Mouse (Mus musculus) lung, embryonic 16.5 days (tissue): ENCODE measurements around the gene Gan. TPM values are rescaled to one million over a fixed set of nuclear protein-coding genes. Genes with fewer than 3 reads are reported as not detected.

Source experiments
- ATAC-seq: fragments of 200-750 bp; cut with Nextera tagmentation; 2 replicates; pipeline ENCODE4 v1.8.0; 2017; ENCODE audit warnings: low read depth, mild to moderate bottlenecking, moderate library complexity
- H3K27ac ChIP-seq: fragments of 300-500 bp; sonication (generic); 2 replicates; pipeline ENCODE4 v1.5.1; 2014; ENCODE audit warnings: mild to moderate bottlenecking, control low read depth, low read length
- H3K27me3 ChIP-seq: fragments of 300-500 bp; sonication (generic); 2 replicates; pipeline ENCODE4 v1.6.1; 2014; ENCODE audit warnings: low read depth, low read length, mixed read lengths; ENCODE audit not compliant: control insufficient read depth, insufficient read depth
- H3K36me3 ChIP-seq: fragments of 300-500 bp; sonication (generic); 2 replicates; pipeline ENCODE4 v1.6.1; 2014; ENCODE audit warnings: low read length; ENCODE audit not compliant: control insufficient read depth, insufficient read depth
- H3K4me1 ChIP-seq: fragments of 300-500 bp; sonication (generic); replicated peaks from 2 replicates; pipeline ENCODE4 v1.6.1; 2014; ENCODE audit warnings: low read length, mixed read lengths; ENCODE audit not compliant: control insufficient read depth, insufficient read depth
- H3K4me2 ChIP-seq: fragments of 300-500 bp; sonication (generic); 2 replicates; pipeline ENCODE4 v1.6.1; 2014; ENCODE audit warnings: low read depth, low read length, control low read depth
- H3K4me3 ChIP-seq: fragments of 300-500 bp; sonication (generic); 2 replicates; pipeline ENCODE4 v1.5.1; 2014; ENCODE audit warnings: mild to moderate bottlenecking, low read length, control low read depth
- H3K9ac ChIP-seq: fragments of 300-500 bp; sonication (generic); 2 replicates; pipeline ENCODE4 v1.6.1; 2014; ENCODE audit warnings: low read length, control low read depth
- H3K9me3 ChIP-seq: fragments of 300-500 bp; sonication (generic); 2 replicates; pipeline ENCODE4 v1.6.1; 2016; ENCODE audit warnings: low read length; ENCODE audit not compliant: control insufficient read depth
- WGBS: fragments of 180-500 bp; shearing (Covaris S2); extraction: QIAGEN DNeasy Blood & Tissue Kit; methylation state at CpG from one replicate; pipeline ENCODE4 v1.1.7; 2014; 5-methylcytosine and 5-hydroxymethylcytosine counted together
- polyA plus RNA-seq: library from polyadenylated mRNA; unstranded; fragments of >200 nt; fragmentation: Nextera tagmentation; extraction: Ambion mirVana; gene quantifications from 2 replicates; pipeline ENCODE4 v1.2.1, GENCODE M21; 2015

Gene Gan
- polyA plus RNA-seq, 1 experiment from 2014 or later = 1.8 TPM

DNA sequence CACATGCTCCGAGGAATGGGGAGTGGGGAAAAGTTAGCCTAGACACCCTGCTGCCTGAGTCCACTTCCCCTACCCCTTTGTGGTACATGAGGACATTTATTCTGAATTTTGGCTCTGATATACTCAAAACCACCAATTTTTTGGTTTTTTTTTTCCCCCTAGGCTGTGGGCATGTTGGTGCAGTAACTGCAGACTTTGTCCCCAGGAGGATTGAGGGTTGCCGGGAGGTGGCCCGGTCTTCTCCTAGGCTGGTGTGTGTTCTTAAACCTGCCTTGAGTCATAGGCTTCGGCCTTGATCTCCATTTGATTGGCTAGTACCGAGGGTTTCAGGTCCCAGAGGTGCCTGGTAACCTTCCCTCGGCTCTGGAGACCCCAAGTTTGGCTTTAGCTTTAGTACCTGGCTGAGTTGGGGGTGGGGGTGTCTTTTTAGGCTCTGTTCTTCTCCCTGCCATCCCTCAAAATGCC is 100.7 kb downstream of the Gan start:
- H3K36me3 ChIP-seq = no peaks in the 10 kb centered on the region
- H3K9me3 ChIP-seq = no peaks in the 10 kb centered on the region
- peak overlapping the region; percentile 70 for H3K4me2 ChIP-seq
- H3K27me3 ChIP-seq = no peaks in the 10 kb centered on the region
- H3K4me3 ChIP-seq = peak overlapping the region; percentile 84
- H3K4me1 ChIP-seq = peaks cover 50% of the 10 kb centered on the region
- peak overlapping the region; percentile 85 for H3K27ac ChIP-seq
- no peak for ATAC-seq
- 29% methylated on average over 6 of the region's 6 CpGs for WGBS
- peak overlapping the region; percentile 93 for H3K9ac ChIP-seq

DNA sequence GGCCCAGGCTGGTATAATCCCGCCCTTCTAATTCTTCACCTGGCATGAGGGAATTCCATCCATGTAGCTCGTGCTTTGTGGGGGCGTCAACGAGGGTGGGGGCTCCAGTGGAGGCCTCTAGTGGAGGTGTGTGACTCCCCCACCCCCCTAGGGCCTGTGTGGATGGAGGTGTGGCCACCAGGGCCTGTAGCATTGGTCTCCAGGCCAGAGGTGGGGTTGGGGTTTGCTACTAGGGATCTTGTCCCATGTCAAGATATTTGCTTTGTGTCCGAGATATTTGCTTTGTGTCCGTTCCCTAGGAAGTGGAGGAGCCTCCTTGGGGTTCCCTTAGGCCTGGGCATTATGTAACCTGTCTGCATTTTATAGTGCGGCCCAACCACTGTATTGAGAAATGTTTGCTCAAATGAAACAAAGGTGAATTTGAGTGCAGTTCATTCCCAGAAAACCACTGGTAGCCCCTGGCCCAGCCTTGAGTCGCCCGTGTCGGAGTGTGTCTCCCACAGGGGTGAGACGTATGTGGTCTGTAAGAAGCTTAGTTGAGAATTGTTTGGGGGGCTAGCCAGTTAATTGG is 101.6 kb downstream of the Gan start:
- no peaks in the 10 kb centered on the region for H3K9me3 ChIP-seq
- peak overlapping the region; percentile 93 for H3K9ac ChIP-seq
- WGBS = 39% methylated on average over 11 of the region's 11 CpGs
- peaks cover 51% of the 10 kb centered on the region for H3K4me1 ChIP-seq
- H3K27ac ChIP-seq = peak overlapping the region; percentile 85
- no peaks in the 10 kb centered on the region for H3K27me3 ChIP-seq
- peak overlapping the region; percentile 84 for H3K4me3 ChIP-seq
- peak overlapping the region; percentile 70 for H3K4me2 ChIP-seq
- peak; percentile 21 for ATAC-seq
- H3K36me3 ChIP-seq = no peaks in the 10 kb centered on the region

DNA sequence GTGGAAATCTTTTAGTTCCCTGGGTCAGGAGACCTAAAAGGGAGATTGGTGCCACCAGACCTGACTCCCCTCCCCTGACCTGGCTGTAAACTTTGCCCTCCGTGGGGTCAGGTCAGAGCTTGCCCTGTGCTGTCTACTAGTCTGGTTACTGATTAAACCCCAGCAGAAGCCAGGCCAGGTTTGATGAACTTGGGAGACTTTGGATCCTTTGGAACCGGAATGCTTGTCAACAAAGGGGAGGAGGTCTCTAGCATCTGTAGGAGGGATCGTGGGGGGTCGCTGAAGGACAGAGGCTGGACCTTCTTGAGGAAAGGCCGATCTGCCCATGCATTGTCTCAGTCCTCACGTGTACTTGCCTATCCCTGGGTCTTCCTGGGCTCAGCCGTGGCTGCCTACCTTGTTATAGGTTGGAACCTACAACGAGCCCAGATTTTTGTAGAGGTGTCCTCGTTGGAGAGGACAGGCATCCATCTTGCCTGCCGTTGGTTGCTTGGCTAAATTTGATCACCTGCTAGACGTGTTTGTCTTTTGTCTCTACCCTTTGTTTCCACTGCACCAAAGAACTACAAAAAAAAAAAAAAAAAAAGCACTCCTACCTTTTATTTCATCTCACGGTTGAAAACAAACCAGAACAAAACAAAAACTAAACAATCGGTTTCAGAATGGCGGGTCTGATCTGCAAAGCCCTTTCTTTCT is 102.4 kb downstream of the Gan start:
- H3K4me3 ChIP-seq = peak overlapping the region; percentile 84
- H3K27me3 ChIP-seq = no peaks in the 10 kb centered on the region
- H3K9me3 ChIP-seq = no peaks in the 10 kb centered on the region
- ATAC-seq = no peak
- H3K27ac ChIP-seq = peak overlapping the region; percentile 85
- H3K9ac ChIP-seq = peak overlapping the region; percentile 52
- 29% methylated on average over 14 of the region's 14 CpGs for WGBS
- H3K4me1 ChIP-seq = peaks cover 56% of the 10 kb centered on the region
- peak overlapping the region; percentile 70 for H3K4me2 ChIP-seq
- no peaks in the 10 kb centered on the region for H3K36me3 ChIP-seq

DNA sequence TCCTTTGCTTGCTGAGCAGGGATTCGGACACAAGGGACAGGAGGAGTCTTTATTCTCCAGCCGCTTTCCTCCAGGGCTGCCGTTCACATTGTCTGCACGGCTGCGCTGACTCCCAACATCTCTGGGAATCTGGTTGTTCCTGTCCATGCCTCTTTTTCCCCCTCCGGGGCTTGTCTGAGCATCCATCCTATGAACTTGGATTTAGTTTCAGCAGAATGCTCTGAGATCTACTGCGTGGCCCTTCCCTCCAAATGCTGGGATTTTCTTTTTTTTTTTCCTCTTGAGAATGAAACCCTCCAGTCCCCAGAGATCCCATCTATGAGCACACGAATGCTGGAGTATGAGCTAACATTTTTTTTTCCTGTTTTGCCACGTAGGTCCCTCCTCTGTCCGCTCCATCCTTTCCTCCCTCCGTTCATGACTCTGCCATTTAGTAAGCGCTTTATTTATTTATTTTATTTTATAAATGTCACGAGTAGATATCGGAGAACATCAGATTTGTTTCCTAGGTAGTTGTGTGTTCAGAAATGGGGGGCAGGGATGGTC is 103.1 kb downstream of the Gan start:
- Histone ChIP-seq H3K9ac (peak overlapping the region; percentile 54), H3K27me3 (no peaks in the 10 kb centered on the region), H3K9me3 (no peaks in the 10 kb centered on the region), H3K4me1 (peaks cover 56% of the 10 kb centered on the region), H3K27ac (no peak overlapping the region), H3K4me2 (peak overlapping the region; percentile 70), H3K4me3 (peak overlapping the region; percentile 84), H3K36me3 (no peaks in the 10 kb centered on the region)
- 34% methylated on average over 14 of the region's 14 CpGs for WGBS
- no peak for ATAC-seq

DNA sequence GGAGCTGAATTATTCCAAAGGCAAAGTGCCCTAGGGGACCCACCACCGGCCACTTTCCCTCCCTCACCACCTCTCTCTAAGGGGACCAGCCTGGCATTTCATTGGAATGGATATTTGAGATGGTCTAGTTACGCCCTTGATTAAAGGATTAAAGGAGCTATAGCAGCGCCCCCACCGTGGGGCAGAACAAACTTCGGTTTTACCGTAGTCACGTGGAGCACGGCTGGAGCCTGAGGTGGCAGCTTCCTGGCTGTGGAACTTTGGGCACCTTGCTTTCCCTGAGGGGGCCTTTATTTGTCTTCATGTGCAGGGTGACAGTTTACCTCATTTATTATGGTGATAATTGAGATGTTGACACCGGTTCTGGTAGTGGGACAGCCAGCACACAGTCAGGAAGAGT is 103.8 kb downstream of the Gan start:
- no peaks in the 10 kb centered on the region for H3K36me3 ChIP-seq
- H3K27me3 ChIP-seq = no peaks in the 10 kb centered on the region
- no peak for ATAC-seq
- no peaks in the 10 kb centered on the region for H3K9me3 ChIP-seq
- WGBS = 36% methylated on average over 9 of the region's 9 CpGs
- no peak overlapping the region for H3K9ac ChIP-seq
- H3K4me2 ChIP-seq = peak overlapping the region; percentile 70
- H3K27ac ChIP-seq = no peak overlapping the region
- peaks cover 56% of the 10 kb centered on the region for H3K4me1 ChIP-seq
- H3K4me3 ChIP-seq = 0 out of 2 replicates have a peak overlapping the region, but pooled peaks have one; percentile 84

DNA sequence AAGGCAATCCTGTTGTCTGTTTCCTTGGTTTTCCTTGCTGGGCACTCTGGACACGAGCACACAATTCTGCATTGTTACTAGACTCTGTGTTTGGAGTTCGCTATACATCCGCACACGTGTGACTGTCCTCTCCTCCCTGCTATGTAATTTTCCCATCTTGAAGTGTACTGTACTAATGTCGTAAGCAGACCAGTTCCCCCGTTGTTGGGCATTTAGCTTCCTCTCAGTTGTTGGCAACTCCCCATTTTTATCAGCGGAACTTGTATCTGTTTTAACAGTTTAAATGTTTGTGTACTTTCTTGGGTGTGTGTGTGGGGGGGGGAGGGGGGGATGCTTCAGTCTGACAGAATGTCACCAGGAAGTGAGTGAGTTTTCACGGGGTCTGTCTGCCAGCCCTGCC is 104.8 kb downstream of the Gan start:
- Histone ChIP-seq H3K9me3 (no peaks in the 10 kb centered on the region), H3K9ac (no peak overlapping the region), H3K4me2 (no peak overlapping the region), H3K4me1 (peaks cover 59% of the 10 kb centered on the region), H3K4me3 (no peak overlapping the region), H3K27me3 (no peaks in the 10 kb centered on the region), H3K36me3 (no peaks in the 10 kb centered on the region), H3K27ac (no peak overlapping the region)
- no peak for ATAC-seq
- WGBS = 38% methylated on average over 8 of the region's 8 CpGs

DNA sequence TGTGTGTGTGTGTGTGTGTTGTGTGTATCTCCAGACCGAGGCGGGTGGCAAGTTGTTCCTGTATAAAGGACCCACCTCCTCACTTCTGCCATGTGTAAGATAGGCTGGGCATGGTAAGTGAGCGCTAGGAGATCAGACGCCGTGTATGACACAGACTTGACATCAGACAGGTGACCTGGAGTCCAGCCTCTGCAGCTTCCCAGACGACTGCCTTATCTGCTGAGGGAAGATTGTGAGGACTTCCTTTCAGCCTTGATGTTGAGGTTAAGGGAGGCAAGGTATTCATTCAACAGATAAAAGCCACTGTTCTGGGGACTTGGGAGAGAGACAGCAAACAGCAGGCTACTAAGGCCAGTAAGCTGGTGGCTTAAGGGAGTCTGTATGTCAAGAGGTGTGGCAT is 105.5 kb downstream of the Gan start:
- Histone ChIP-seq H3K4me3 (no peak overlapping the region), H3K4me1 (peaks cover 58% of the 10 kb centered on the region), H3K27ac (no peak overlapping the region), H3K27me3 (no peaks in the 10 kb centered on the region), H3K9ac (no peak overlapping the region), H3K4me2 (no peak overlapping the region), H3K36me3 (no peaks in the 10 kb centered on the region; the same call in 1 of the 2 replicates), H3K9me3 (no peaks in the 10 kb centered on the region)
- no peak for ATAC-seq
- WGBS = 52% methylated on average over 6 of the region's 6 CpGs

DNA sequence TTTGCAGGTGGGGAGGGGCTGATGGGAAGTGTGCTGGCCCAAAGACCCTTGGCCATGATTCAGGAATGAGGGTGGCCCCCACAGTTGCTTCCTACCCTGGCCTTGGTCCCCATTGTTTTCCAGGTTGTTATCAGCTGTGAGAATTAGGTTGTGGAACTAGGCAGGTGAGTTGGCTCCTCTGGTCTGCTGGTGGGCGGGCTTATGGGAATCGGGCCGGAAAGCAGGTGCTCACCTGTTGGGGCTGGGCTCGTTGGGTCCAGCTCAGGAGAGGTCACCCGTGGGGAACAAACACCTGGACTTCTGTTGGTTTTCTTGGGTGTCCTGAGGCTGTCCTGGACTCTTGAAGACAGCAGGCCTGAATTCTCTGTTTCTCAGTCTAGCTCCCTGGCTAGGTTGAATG is 107.1 kb downstream of the Gan start:
- no peak overlapping the region for H3K4me2 ChIP-seq
- H3K9ac ChIP-seq = no peak overlapping the region
- WGBS = 73% methylated on average over 5 of the region's 5 CpGs
- no peaks in the 10 kb centered on the region; the same call in 1 of the 2 replicates for H3K36me3 ChIP-seq
- peaks cover 43% of the 10 kb centered on the region for H3K4me1 ChIP-seq
- no peak for ATAC-seq
- no peaks in the 10 kb centered on the region for H3K27me3 ChIP-seq
- H3K4me3 ChIP-seq = no peak overlapping the region
- H3K9me3 ChIP-seq = no peaks in the 10 kb centered on the region
- H3K27ac ChIP-seq = no peak overlapping the region
